Mouse (Mus musculus) liver, embryonic 16.5 days (tissue): ENCODE measurements around the gene Trim58. TPM values are rescaled to one million over a fixed set of nuclear protein-coding genes. Genes with fewer than 3 reads are reported as not detected.

Source experiments
- ATAC-seq: fragments of 200-750 bp; cut with Nextera tagmentation; 2 replicates; pipeline ENCODE4 v1.8.0; 2017; ENCODE audit warnings: low read depth, mild to moderate bottlenecking, moderate number of reproducible peaks, moderate library complexity
- H3K27ac ChIP-seq: fragments of 300-500 bp; sonication (generic); 2 replicates; pipeline ENCODE4 v1.5.1; 2014; ENCODE audit warnings: mild to moderate bottlenecking, low read length
- H3K27me3 ChIP-seq: fragments of 300-500 bp; sonication (generic); 2 replicates; pipeline ENCODE4 v1.6.1; 2014; ENCODE audit warnings: low read depth, low read length, mixed read lengths; ENCODE audit not compliant: control insufficient read depth, insufficient read depth
- H3K36me3 ChIP-seq: fragments of 300-500 bp; sonication (generic); 2 replicates; pipeline ENCODE4 v1.6.1; 2014; ENCODE audit warnings: mild to moderate bottlenecking; ENCODE audit not compliant: control insufficient read depth, insufficient read depth
- H3K4me1 ChIP-seq: fragments of 300-500 bp; sonication (generic); 2 replicates; pipeline ENCODE4 v1.6.1; 2014; ENCODE audit warnings: low read depth, low read length, mixed read lengths; ENCODE audit not compliant: control insufficient read depth
- H3K4me2 ChIP-seq: fragments of 300-500 bp; sonication (generic); 2 replicates; pipeline ENCODE4 v1.6.1; 2014; ENCODE audit warnings: low read depth, low read length, mixed read lengths
- H3K4me3 ChIP-seq: fragments of 300-500 bp; sonication (generic); 2 replicates; pipeline ENCODE4 v1.5.1; 2014; ENCODE audit warnings: low read depth, mild to moderate bottlenecking, low read length
- H3K9ac ChIP-seq: fragments of 300-500 bp; sonication (generic); 2 replicates; pipeline ENCODE4 v1.6.1; 2014; ENCODE audit warnings: low read depth, low read length
- H3K9me3 ChIP-seq: fragments of 300-500 bp; sonication (generic); replicated peaks from 2 replicates; pipeline ENCODE4 v1.6.1; 2016; ENCODE audit warnings: low read length; ENCODE audit not compliant: control insufficient read depth
- WGBS: fragments of 180-500 bp; shearing (Covaris S2); extraction: QIAGEN DNeasy Blood & Tissue Kit; methylation state at CpG from one replicate; pipeline ENCODE4 v1.1.7; 2014; ENCODE audit not compliant: insufficient replicate concordance; 5-methylcytosine and 5-hydroxymethylcytosine counted together
- polyA plus RNA-seq: library from polyadenylated mRNA; unstranded; fragments of >200 nt; fragmentation: Nextera tagmentation; extraction: Ambion mirVana; gene quantifications from 2 replicates; pipeline ENCODE4 v1.2.1, GENCODE M21; 2015

The Trim58 gene
- polyA plus RNA-seq, 1 experiment from 2014 or later = 15.7 TPM

DNA sequence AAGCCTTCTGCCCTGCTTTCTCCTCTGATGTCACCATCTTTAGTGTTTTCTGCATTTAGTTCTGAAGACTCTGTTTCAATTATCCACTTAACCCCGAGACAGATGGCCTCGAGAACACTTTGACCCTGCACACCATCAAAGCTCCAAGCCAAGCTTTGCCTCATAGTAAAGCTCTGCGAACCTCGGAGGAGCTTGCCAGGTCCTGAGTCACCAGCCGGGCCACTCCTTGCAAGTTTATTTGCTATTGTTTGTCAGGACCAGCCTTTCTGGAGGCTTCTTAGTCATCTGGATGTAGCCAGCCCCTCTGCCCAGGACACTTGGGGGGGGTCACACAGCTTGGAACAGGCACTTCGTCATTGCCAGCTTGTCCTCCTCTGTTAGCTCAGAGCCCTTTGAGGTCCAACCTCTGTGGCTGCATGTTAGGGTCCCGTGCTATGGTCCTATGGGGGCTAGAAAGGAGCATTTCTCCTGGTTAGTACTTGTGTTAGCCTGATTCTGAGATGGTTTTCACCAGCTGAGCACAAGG is 2.0 kb upstream of the Trim58 start:
- no peak for ATAC-seq
- H3K27ac ChIP-seq = no peak overlapping the region
- H3K36me3 ChIP-seq = 0 out of 2 replicates have a peak, but pooled peaks cover 3% of the 10 kb centered on the region
- H3K9ac ChIP-seq = no peak overlapping the region
- no peaks in the 10 kb centered on the region for H3K27me3 ChIP-seq
- H3K4me2 ChIP-seq = no peak overlapping the region
- peaks cover 17% of the 10 kb centered on the region for H3K4me1 ChIP-seq
- H3K9me3 ChIP-seq = no peaks in the 10 kb centered on the region
- no peak overlapping the region for H3K4me3 ChIP-seq
- 70% methylated on average over 7 of the region's 7 CpGs for WGBS

DNA sequence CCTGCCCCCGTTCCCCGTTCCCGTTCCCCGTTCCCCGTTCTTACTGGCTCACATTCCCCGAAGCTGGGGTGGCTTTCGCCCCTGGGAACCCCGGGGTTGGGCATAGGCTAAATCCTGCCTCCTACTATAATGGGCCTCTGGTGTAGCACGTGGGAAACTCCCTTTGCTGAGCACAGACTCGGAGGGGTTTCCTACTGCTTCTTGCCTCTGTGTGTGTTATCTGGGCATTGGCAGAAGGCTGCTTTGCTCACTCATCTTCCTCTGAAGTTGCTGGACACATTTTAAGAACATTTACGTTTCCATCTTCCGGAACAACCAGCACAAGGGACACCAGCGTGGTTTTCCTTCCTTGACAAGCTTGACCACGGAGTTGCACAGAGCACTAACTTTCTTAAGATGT is 792 bp downstream of the Trim58 start:
- Histone ChIP-seq H3K27ac (peak overlapping the region; percentile 100), H3K36me3 (peaks cover 21% of the 10 kb centered on the region), H3K4me2 (peak overlapping the region; percentile 73), H3K4me1 (peaks cover 21% of the 10 kb centered on the region), H3K27me3 (no peaks in the 10 kb centered on the region), H3K9me3 (no peaks in the 10 kb centered on the region), H3K4me3 (peak overlapping the region; percentile 73), H3K9ac (peak overlapping the region; percentile 89)
- 6% methylated on average over 14 of the region's 14 CpGs for WGBS
- peak; percentile 75 for ATAC-seq

DNA sequence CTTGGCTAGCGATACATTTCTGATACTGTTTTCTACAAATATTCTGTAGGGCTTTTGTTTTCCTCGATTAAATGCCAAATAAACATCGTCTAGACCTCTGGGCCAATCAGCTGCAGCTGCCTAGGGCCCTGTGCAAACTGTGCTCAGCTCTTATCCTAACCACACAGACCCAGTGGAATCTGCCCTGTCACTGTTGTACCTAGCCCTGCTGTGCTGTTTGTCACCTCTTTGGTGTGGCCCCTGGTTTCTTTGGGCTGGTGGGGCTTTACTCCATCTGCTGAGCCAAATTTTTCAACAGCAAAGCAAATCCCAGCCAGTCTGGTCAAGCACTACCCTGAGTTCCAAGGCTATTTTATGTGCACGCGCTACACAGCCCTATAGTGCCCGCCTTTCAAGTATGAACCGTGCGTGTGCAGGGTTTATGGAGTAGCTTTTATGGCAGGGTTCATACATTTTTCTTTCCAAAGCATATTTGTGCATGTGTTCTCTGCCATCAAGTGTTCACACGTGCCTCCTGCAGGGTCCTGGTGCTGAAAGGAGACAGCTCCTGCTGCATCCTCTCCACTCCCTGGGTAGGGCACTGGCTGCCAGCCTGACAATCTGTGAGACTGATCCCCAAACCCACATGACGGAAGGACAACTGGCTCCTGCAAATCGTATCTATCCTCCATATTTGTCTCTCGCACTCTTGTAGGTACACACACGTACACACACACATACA is 1.5 kb downstream of the Trim58 start:
- WGBS = 37% methylated on average over 13 of the region's 13 CpGs
- H3K36me3 ChIP-seq = peaks cover 24% of the 10 kb centered on the region
- peak overlapping the region; percentile 73 for H3K4me2 ChIP-seq
- H3K9ac ChIP-seq = peak overlapping the region; percentile 89
- H3K27ac ChIP-seq = peak overlapping the region; percentile 100
- H3K4me1 ChIP-seq = peaks cover 19% of the 10 kb centered on the region
- no peaks in the 10 kb centered on the region for H3K9me3 ChIP-seq
- no peaks in the 10 kb centered on the region for H3K27me3 ChIP-seq
- peak; percentile 98 for ATAC-seq
- peak overlapping the region; percentile 73 for H3K4me3 ChIP-seq

GRCm38 (mm10) chr11:58643350-58643749 is 3.1 kb downstream of the Trim58 start:
- Histone ChIP-seq H3K27me3 (no peaks in the 10 kb centered on the region), H3K4me3 (peak overlapping the region; percentile 40), H3K9me3 (no peaks in the 10 kb centered on the region), H3K36me3 (peaks cover 34% of the 10 kb centered on the region), H3K4me1 (peaks cover 18% of the 10 kb centered on the region), H3K27ac (peak overlapping the region; percentile 100), H3K9ac (peak overlapping the region; percentile 50), H3K4me2 (peak overlapping the region; percentile 73)
- no peak for ATAC-seq
- 25% methylated on average over 6 of the region's 6 CpGs for WGBS

DNA sequence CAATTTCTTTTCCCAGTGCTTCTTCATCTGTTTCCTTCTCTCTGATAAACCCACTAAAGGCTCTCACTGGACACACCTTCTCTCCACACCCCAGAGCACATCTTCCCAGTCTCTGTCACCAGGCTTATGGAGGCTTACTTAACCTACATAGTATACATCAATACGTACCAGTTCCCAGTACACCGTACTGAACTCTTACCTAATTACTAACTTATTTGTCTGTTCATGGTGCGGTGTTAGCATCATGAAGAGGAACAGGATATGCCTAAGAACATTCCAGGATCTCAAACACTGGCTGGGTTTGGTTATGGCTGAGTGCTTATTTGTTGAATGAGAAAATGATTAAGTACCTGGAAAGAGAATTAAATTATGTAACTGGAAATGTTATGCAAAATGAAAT is 14.9 kb downstream of the Trim58 start:
- Histone ChIP-seq H3K36me3 (peaks cover 17% of the 10 kb centered on the region), H3K9ac (no peak overlapping the region), H3K4me3 (no peak overlapping the region), H3K27me3 (no peaks in the 10 kb centered on the region), H3K9me3 (no peaks in the 10 kb centered on the region), H3K27ac (no peak overlapping the region), H3K4me1 (no peaks in the 10 kb centered on the region), H3K4me2 (no peak overlapping the region)
- no peak for ATAC-seq
- 85% methylated on average over 3 of the region's 3 CpGs for WGBS

DNA sequence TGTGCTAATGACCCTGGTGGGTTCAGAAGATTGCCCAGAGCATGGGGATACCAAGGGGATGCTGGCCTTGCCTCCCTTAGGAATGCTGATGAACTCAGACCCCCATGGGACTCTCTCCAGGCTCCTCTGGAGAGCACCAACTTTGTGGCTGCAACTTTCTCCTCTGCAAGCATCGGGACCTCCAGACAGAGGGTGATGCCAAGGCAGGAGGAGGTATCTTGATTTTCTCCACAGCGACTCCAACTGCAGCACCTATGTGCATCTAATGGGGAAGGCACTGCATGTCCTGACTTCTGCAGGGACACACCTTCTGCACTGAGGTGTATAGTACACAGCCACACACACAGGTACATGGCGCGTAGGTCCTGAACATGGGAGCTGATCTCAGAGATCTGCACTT is 18.3 kb downstream of the Trim58 start, which contains the start of gene Olfr322:
TSS of gene Olfr322 (plus strand) at position 187 of the 400 bp plus-strand sequence.
- Histone ChIP-seq H3K4me2 (no peak within 1 kb of the TSS), H3K27me3 (no peaks in the 10 kb centered on the region), H3K4me3 (no peak within 1 kb of the TSS), H3K36me3 (no peaks in the 10 kb centered on the region), H3K9me3 (no peaks in the 10 kb centered on the region), H3K4me1 (no peaks in the 10 kb centered on the region), H3K27ac (no peak within 1 kb of the TSS), H3K9ac (no peak within 1 kb of the TSS)
- no peak for ATAC-seq
- 75% methylated on average over 4 of the region's 4 CpGs for WGBS

- no peaks in the 10 kb centered on the region for H3K27me3 ChIP-seq
- H3K4me1 ChIP-seq = no peaks in the 10 kb centered on the region
- no peak for ATAC-seq
Observed at GRCm38 (mm10) chr11:58669252-58669651, 29.0 kb downstream of the Trim58 start.

GRCm38 (mm10) chr11:58671825-58672224 is 31.6 kb downstream of the Trim58 start:
- WGBS = 41% methylated on average over 4 of the region's 4 CpGs
- no peak overlapping the region for H3K4me3 ChIP-seq

More at GRCm38 (mm10) chr11:58669252-58669651, 29.0 kb downstream of the Trim58 start:
- no peak overlapping the region for H3K9ac ChIP-seq
- no peaks in the 10 kb centered on the region for H3K9me3 ChIP-seq
- H3K27ac ChIP-seq = no peak overlapping the region
- H3K4me2 ChIP-seq = no peak overlapping the region
- H3K4me3 ChIP-seq = no peak overlapping the region
- no peaks in the 10 kb centered on the region for H3K36me3 ChIP-seq

DNA sequence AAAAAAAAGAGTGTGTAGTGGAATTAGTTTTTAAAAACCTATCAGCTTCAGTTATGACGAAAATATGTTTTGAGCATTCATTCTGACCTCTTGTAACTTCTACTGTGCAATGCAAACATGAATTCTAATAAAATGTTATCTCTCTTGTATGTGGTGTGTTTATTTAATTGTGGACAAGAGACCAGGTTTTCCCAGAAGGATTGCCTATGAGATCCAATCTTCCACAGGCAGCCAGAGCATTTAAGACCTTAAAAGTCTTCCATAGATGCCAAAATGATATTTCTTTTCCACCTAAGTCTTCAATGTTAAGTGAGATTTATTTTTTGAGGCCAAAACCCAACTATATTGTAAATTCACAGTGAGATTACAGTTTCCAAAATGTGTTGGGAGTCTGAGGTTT is 40.5 kb downstream of the Trim58 start, which contains the start of gene Olfr320:
TSS of gene Olfr320 (plus strand) at position 301 of the 400 bp plus-strand sequence.
- no peak for ATAC-seq
- Histone ChIP-seq H3K9me3 (no peaks in the 10 kb centered on the region), H3K27me3 (no peaks in the 10 kb centered on the region), H3K27ac (no peak within 1 kb of the TSS), H3K9ac (no peak within 1 kb of the TSS), H3K4me1 (no peaks in the 10 kb centered on the region), H3K36me3 (no peaks in the 10 kb centered on the region), H3K4me2 (no peak within 1 kb of the TSS), H3K4me3 (no peak within 1 kb of the TSS)
- 44% methylated on average over 1 of the region's 1 CpGs for WGBS

More at GRCm38 (mm10) chr11:58671825-58672224, 31.6 kb downstream of the Trim58 start:
- no peak overlapping the region for H3K4me2 ChIP-seq
- no peaks in the 10 kb centered on the region for H3K4me1 ChIP-seq
- H3K27ac ChIP-seq = no peak overlapping the region
- H3K27me3 ChIP-seq = no peaks in the 10 kb centered on the region
- no peaks in the 10 kb centered on the region for H3K36me3 ChIP-seq
- H3K9me3 ChIP-seq = no peaks in the 10 kb centered on the region
- ATAC-seq = no peak
- no peak overlapping the region for H3K9ac ChIP-seq
